Mouse (Mus musculus) forebrain, postnatal 0 days (tissue): ENCODE measurements at regions not wholly inside any gene's neighbourhood (a gene's known extent, or its start where the extent isn't known, plus 50 kb on each side); places are given as distances from the start of the nearest gene placed in this dataset.

Experiments
- ATAC-seq: fragments of 200-750 bp; cut with Nextera tagmentation; 2 replicates; pipeline ENCODE4 v1.8.0; 2017; ENCODE audit warnings: mild to moderate bottlenecking, moderate library complexity
- DNase-seq: peaks from one replicate; pipeline ENCODE4 v3.0.0-alpha.2; 2015
- H3K27ac ChIP-seq: fragments of 300-500 bp; sonication (generic); 2 replicates; pipeline ENCODE4 v1.5.1; 2014; ENCODE audit warnings: low read depth, mild to moderate bottlenecking, antibody characterized with exemption, low read length, moderate library complexity, mixed read lengths
- H3K27me3 ChIP-seq: fragments of 300-500 bp; sonication (generic); 2 replicates; pipeline ENCODE4 v1.6.1; 2014; ENCODE audit warnings: mild to moderate bottlenecking, low read length, mixed read lengths; ENCODE audit not compliant: insufficient read depth
- H3K36me3 ChIP-seq: fragments of 300-500 bp; sonication (generic); 2 replicates; pipeline ENCODE4 v1.6.1; 2014; ENCODE audit warnings: mild to moderate bottlenecking, moderate library complexity; ENCODE audit not compliant: insufficient read depth
- H3K4me1 ChIP-seq: fragments of 300-500 bp; sonication (generic); 2 replicates; pipeline ENCODE4 v1.6.1; 2014; ENCODE audit warnings: antibody characterized with exemption; ENCODE audit not compliant: insufficient read depth
- H3K4me2 ChIP-seq: fragments of 300-500 bp; sonication (generic); 2 replicates; pipeline ENCODE4 v1.6.1; 2014; ENCODE audit warnings: low read depth, mild to moderate bottlenecking, moderate library complexity
- H3K4me3 ChIP-seq: fragments of 300-500 bp; sonication (generic); 2 replicates; pipeline ENCODE4 v1.5.1; 2014; ENCODE audit warnings: low read depth, low read length, mixed read lengths
- H3K9ac ChIP-seq: fragments of 300-500 bp; sonication (generic); 2 replicates; pipeline ENCODE4 v1.6.1; 2014; ENCODE audit warnings: mild to moderate bottlenecking
- H3K9me3 ChIP-seq: fragments of 300-500 bp; sonication (generic); 2 replicates; pipeline ENCODE4 v1.6.1; 2016; ENCODE audit warnings: low read length
- CTCF ChIP-seq: sonication (generic); IDR thresholded peaks from 2 replicates; pipeline ENCODE4 v1.5.1; 2016; ENCODE audit warnings: antibody characterized with exemption, control low read depth, low read depth
- WGBS: fragments of 180-500 bp; shearing (Covaris S2); extraction: QIAGEN DNeasy Blood & Tissue Kit; methylation state at CpG from one replicate; pipeline ENCODE4 v1.1.7; 2014; 5-methylcytosine and 5-hydroxymethylcytosine counted together

- no peak for ATAC-seq
- Histone ChIP-seq H3K4me1 (peaks cover 9% of the 10 kb centered on the region), H3K4me3 (no peak overlapping the region), H3K4me2 (peak overlapping the region; percentile 47), H3K9ac (no peak overlapping the region), H3K27me3 (0 out of 2 replicates have a peak, but pooled peaks cover 3% of the 10 kb centered on the region), H3K36me3 (no peaks in the 10 kb centered on the region), H3K27ac (no peak overlapping the region), H3K9me3 (no peaks in the 10 kb centered on the region)
- WGBS, result 34% methylated on average over 11 of the region's 11 CpGs
- no peak for DNase-seq
- TF ChIP-seq CTCF, result no peak
Observed at GRCm38 (mm10) chr7:130073388-130073787, 446.8 kb downstream of the Ate1 start.

- H3K27me3 ChIP-seq, result 0 out of 2 replicates have a peak, but pooled peaks cover 3% of the 10 kb centered on the region
- ATAC-seq, result no peak
- no peak overlapping the region for H3K27ac ChIP-seq
- TF ChIP-seq CTCF, result peak; percentile 47
- H3K9ac ChIP-seq, result no peak overlapping the region
- H3K4me3 ChIP-seq, result peak overlapping the region; percentile 22
- peaks cover 9% of the 10 kb centered on the region for H3K4me1 ChIP-seq
- peak overlapping the region; percentile 47 for H3K4me2 ChIP-seq
- no peaks in the 10 kb centered on the region for H3K9me3 ChIP-seq
- WGBS, result 17% methylated on average over 27 of the region's 27 CpGs
- DNase-seq, result peak; percentile 52
- H3K36me3 ChIP-seq, result no peaks in the 10 kb centered on the region
Observed at GRCm38 (mm10) chr7:130073890-130074819, 446.0 kb downstream of the Ate1 start.

GRCm38 (mm10) chr7:130082662-130083061 lies 437.5 kb downstream of the Ate1 start:
- Histone ChIP-seq H3K9ac (no peak overlapping the region), H3K9me3 (no peaks in the 10 kb centered on the region), H3K27me3 (no peaks in the 10 kb centered on the region), H3K36me3 (no peaks in the 10 kb centered on the region), H3K27ac (no peak overlapping the region), H3K4me1 (no peaks in the 10 kb centered on the region), H3K4me3 (no peak overlapping the region), H3K4me2 (no peak overlapping the region)
- ATAC-seq, result no peak
- no peak for DNase-seq
- WGBS, result 94% methylated on average over 4 of the region's 4 CpGs
- no peak for TF ChIP-seq CTCF

- Histone ChIP-seq H3K36me3 (no peaks in the 10 kb centered on the region), H3K4me2 (no peak overlapping the region), H3K27ac (no peak overlapping the region), H3K4me3 (no peak overlapping the region), H3K9ac (no peak overlapping the region), H3K27me3 (no peaks in the 10 kb centered on the region), H3K9me3 (no peaks in the 10 kb centered on the region), H3K4me1 (no peaks in the 10 kb centered on the region)
- DNase-seq (no peak), ATAC-seq (no peak)
- TF ChIP-seq CTCF, result no peak
Observed at GRCm38 (mm10) chr7:130085706-130086105, 434.5 kb downstream of the Ate1 start.

- Histone ChIP-seq H3K4me3 (no peak overlapping the region), H3K4me2 (no peak overlapping the region), H3K9ac (no peak overlapping the region), H3K4me1 (no peaks in the 10 kb centered on the region), H3K27ac (no peak overlapping the region), H3K27me3 (no peaks in the 10 kb centered on the region), H3K9me3 (no peaks in the 10 kb centered on the region), H3K36me3 (no peaks in the 10 kb centered on the region)
- no peak for DNase-seq
- 84% methylated on average over 8 of the region's 8 CpGs for WGBS
- ATAC-seq, result no peak
- no peak for TF ChIP-seq CTCF
Observed at GRCm38 (mm10) chr7:130089896-130090610, 430.1 kb downstream of the Ate1 start.

GRCm38 (mm10) chr7:130091942-130092341 lies 428.2 kb downstream of the Ate1 start:
- H3K9ac ChIP-seq, result no peak overlapping the region
- H3K36me3 ChIP-seq, result no peaks in the 10 kb centered on the region
- 0 out of 2 replicates have a peak, but pooled peaks have one; percentile 45 for ATAC-seq
- no peaks in the 10 kb centered on the region for H3K27me3 ChIP-seq
- no peak for DNase-seq
- no peak overlapping the region for H3K4me2 ChIP-seq
- TF ChIP-seq CTCF, result no peak
- no peaks in the 10 kb centered on the region for H3K9me3 ChIP-seq
- 10% methylated on average over 3 of the region's 3 CpGs for WGBS
- H3K27ac ChIP-seq, result no peak overlapping the region
- no peaks in the 10 kb centered on the region for H3K4me1 ChIP-seq
- H3K4me3 ChIP-seq, result no peak overlapping the region

- no peak for TF ChIP-seq CTCF
- H3K4me2 ChIP-seq, result no peak overlapping the region
- H3K27ac ChIP-seq, result no peak overlapping the region
- ATAC-seq (no peak), DNase-seq (no peak)
- H3K9ac ChIP-seq, result no peak overlapping the region
- no peaks in the 10 kb centered on the region for H3K27me3 ChIP-seq
- no peaks in the 10 kb centered on the region for H3K36me3 ChIP-seq
- no peaks in the 10 kb centered on the region for H3K9me3 ChIP-seq
- 59% methylated on average over 4 of the region's 4 CpGs for whole genome bisulfite sequencing
- H3K4me3 ChIP-seq, result no peak overlapping the region
- H3K4me1 ChIP-seq, result no peaks in the 10 kb centered on the region
Observed at GRCm38 (mm10) chr7:130095141-130095540, 425.0 kb downstream of the Ate1 start.
